In genomic region chr17:26512961-26513360, GRCm38 (mm10) we compare ENCODE assay signal across 12 mouse cellular contexts. TPM values are rescaled to one million over a fixed set of nuclear protein-coding genes. Genes with fewer than 3 reads are reported as not detected.
A peak's percentile ranks its signal among the peaks of the same experiment; 100 is the strongest.
DNase-seq lines count a peak whose midpoint lies in the region; ATAC-seq and TF ChIP-seq lines count a peak whose summit lies in the region.
"Had no signal": no experiment of that assay in that cellular context is flagged by ENCODE, and none has a peak within 500 bp of the region (broad histone marks: within the 10 kb centered on the region; RNA-seq: fewer than 3 reads in every experiment).

No protein-coding gene starts in this region.

- no peaks in the 10 kb centered on the region for H3K27me3 ChIP-seq in intestine, embryonic 16.5 days (replicated peaks; ENCODE audit: control insufficient read depth, insufficient read depth, low read length)
- H3K27me3 ChIP-seq in intestine, embryonic 15.5 days (replicated peaks), result no peaks in the 10 kb centered on the region
- H3K27me3 ChIP-seq in MEL (ENCODE audit: control insufficient read depth in 1 of 2, insufficient read depth in 2 of 2, low read length in 2 of 2), result no peaks in the 10 kb centered on the region
- no peaks in the 10 kb centered on the region for H3K27me3 ChIP-seq in liver, embryonic 12.5 days (replicated peaks)
- H3K27me3 ChIP-seq: embryonic facial prominence, embryonic 12.5 days; forebrain, embryonic 15.5 days had no signal

- DNase-seq in MEL (ENCODE audit: low read depth, low spot score), result peak; percentile 33
- no peak for DNase-seq in urinary bladder, adult 2 months (ENCODE audit: low spot score)
- no peak for DNase-seq in ovary, postnatal 14 days (ENCODE audit: low spot score)
- no peak for DNase-seq in kidney, postnatal 14 days
- DNase-seq: cerebellum, postnatal 25 days had no signal

- H3K36me3 ChIP-seq in intestine, embryonic 16.5 days (ENCODE audit: control insufficient read depth, insufficient read depth, low read length), result no peaks in the 10 kb centered on the region
- H3K36me3 ChIP-seq in intestine, embryonic 15.5 days, result no peaks in the 10 kb centered on the region
- H3K36me3 ChIP-seq in MEL (ENCODE audit: control insufficient read depth in 1 of 2, insufficient read depth in 2 of 2, low read length in 2 of 2), result peaks cover 0 to 31% of the 10 kb centered on the region in 2 experiments; a peak in 2 of 4 replicates
- no peaks in the 10 kb centered on the region for H3K36me3 ChIP-seq in liver, embryonic 12.5 days
- H3K36me3 ChIP-seq: embryonic facial prominence, embryonic 12.5 days; forebrain, embryonic 15.5 days had no signal

- H3K4me3 ChIP-seq in intestine, embryonic 16.5 days (ENCODE audit: low read length), result no peak overlapping the region
- no peak overlapping the region for H3K4me3 ChIP-seq in intestine, embryonic 15.5 days (replicated peaks)
- no peak overlapping the region for H3K4me3 ChIP-seq in MEL (ENCODE audit: control insufficient read depth in 1 of 2, insufficient read depth in 1 of 2, low read depth in 2 of 2, low read length in 2 of 2)
- H3K4me3 ChIP-seq in bone marrow macrophage, adult 2 months (ENCODE audit: insufficient read depth, low read length), result no peak overlapping the region
- no peak overlapping the region for H3K4me3 ChIP-seq in liver, embryonic 12.5 days
- H3K4me3 ChIP-seq: embryonic facial prominence, embryonic 12.5 days; forebrain, embryonic 15.5 days had no signal

- H3K9ac ChIP-seq in intestine, embryonic 16.5 days (ENCODE audit: low read depth, low read length), result no peak overlapping the region
- H3K9ac ChIP-seq in intestine, embryonic 15.5 days, result no peak overlapping the region
- H3K9ac ChIP-seq in MEL (ENCODE audit: control insufficient read depth, low read depth, low read length, poor library complexity, severe bottlenecking), result no peak overlapping the region
- H3K9ac ChIP-seq in liver, embryonic 12.5 days, result peak overlapping the region; percentile 68
- H3K9ac ChIP-seq: embryonic facial prominence, embryonic 12.5 days; forebrain, embryonic 15.5 days had no signal

- 69% methylated on average over 7 of the region's 7 CpGs for WGBS in intestine, embryonic 16.5 days
- 67% methylated on average over 7 of the region's 7 CpGs for WGBS in intestine, embryonic 15.5 days
- WGBS in liver, embryonic 12.5 days (ENCODE audit: insufficient replicate concordance), result 62% methylated on average over 7 of the region's 7 CpGs

- peak overlapping the region; percentile 11; the same call in 1 of the 2 replicates for H3K27ac ChIP-seq in intestine, embryonic 16.5 days (ENCODE audit: low read length)
- no peak overlapping the region for H3K27ac ChIP-seq in intestine, embryonic 15.5 days
- H3K27ac ChIP-seq in MEL (ENCODE audit: control insufficient read depth, low read depth, low read length), result peak overlapping the region; percentile 81
- H3K27ac ChIP-seq in bone marrow macrophage, adult 2 months (ENCODE audit: insufficient read depth, low read depth, low read length), result peak overlapping the region; percentile 57
- peak overlapping the region; percentile 99 for H3K27ac ChIP-seq in liver, embryonic 12.5 days
- H3K27ac ChIP-seq: embryonic facial prominence, embryonic 12.5 days; forebrain, embryonic 15.5 days had no signal

- H3K9me3 ChIP-seq in intestine, embryonic 16.5 days (ENCODE audit: control insufficient read depth, low read length), result no peaks in the 10 kb centered on the region
- no peaks in the 10 kb centered on the region for H3K9me3 ChIP-seq in intestine, embryonic 15.5 days
- no peaks in the 10 kb centered on the region for H3K9me3 ChIP-seq in MEL (replicated peaks; ENCODE audit: insufficient read depth, low read length)
- no peaks in the 10 kb centered on the region for H3K9me3 ChIP-seq in liver, embryonic 12.5 days (replicated peaks)
- H3K9me3 ChIP-seq: embryonic facial prominence, embryonic 12.5 days; forebrain, embryonic 15.5 days had no signal

- no peak overlapping the region for H3K4me2 ChIP-seq in intestine, embryonic 16.5 days (ENCODE audit: low read depth, low read length)
- no peak overlapping the region for H3K4me2 ChIP-seq in intestine, embryonic 15.5 days (replicated peaks)
- no peak overlapping the region for H3K4me2 ChIP-seq in liver, embryonic 12.5 days
- H3K4me2 ChIP-seq: embryonic facial prominence, embryonic 12.5 days; forebrain, embryonic 15.5 days had no signal

- H3K4me1 ChIP-seq in intestine, embryonic 16.5 days (ENCODE audit: control insufficient read depth, insufficient read depth, low read length), result peaks cover 22% of the 10 kb centered on the region; the same call in 1 of the 2 replicates
- peaks cover 15% of the 10 kb centered on the region for H3K4me1 ChIP-seq in intestine, embryonic 15.5 days (replicated peaks)
- H3K4me1 ChIP-seq in MEL (ENCODE audit: control insufficient read depth in 1 of 2, insufficient read depth in 2 of 2, low read length in 2 of 2), result peaks cover 18 to 55% of the 10 kb centered on the region in 2 experiments
- peaks cover 60% of the 10 kb centered on the region for H3K4me1 ChIP-seq in bone marrow macrophage, adult 2 months (ENCODE audit: control insufficient read depth, insufficient read depth, low read length)
- peaks cover 81% of the 10 kb centered on the region for H3K4me1 ChIP-seq in liver, embryonic 12.5 days

- TF ChIP-seq RAD21 in MEL (IDR thresholded peaks at IDR 0.05; ENCODE audit: low read depth, low read length), result no peak

- peaks cover 5% of the 10 kb centered on the region for H3K79me2 ChIP-seq in MEL (ENCODE audit: control insufficient read depth, insufficient read depth, low read length, poor library complexity)

- no peak for ATAC-seq in intestine, embryonic 16.5 days
- no peak for ATAC-seq in intestine, embryonic 15.5 days
- ATAC-seq in liver, embryonic 12.5 days, result no peak
- ATAC-seq: forebrain, embryonic 15.5 days; intestine, postnatal 0 days had no signal

- TF ChIP-seq CTCF in MEL (IDR thresholded peaks at IDR 0.05 in 2 of 3, conservative IDR thresholded peaks at IDR 0.05 in 1 of 3; ENCODE audit: control insufficient read depth in 1 of 3, insufficient read depth in 1 of 3, low read depth in 2 of 3, low read length in 3 of 3, poor library complexity in 1 of 3, severe bottlenecking in 1 of 3), result no peak
- no peak for TF ChIP-seq CTCF in bone marrow macrophage, adult 2 months (IDR thresholded peaks at IDR 0.05; ENCODE audit: low read depth, low read length)

- no peak for TF ChIP-seq POLR2A in MEL (IDR thresholded peaks at IDR 0.05; ENCODE audit: control insufficient read depth in 1 of 2, insufficient read depth in 1 of 2, low read depth in 1 of 2, low read length in 2 of 2, poor library complexity in 1 of 2)
- TF ChIP-seq POLR2A in bone marrow macrophage, adult 2 months (IDR thresholded peaks at IDR 0.05; ENCODE audit: borderline replicate concordance, low read depth, low read length), result no peak

- TF ChIP-seq EP300 in MEL (IDR thresholded peaks at IDR 0.05; ENCODE audit: low read depth in 1 of 2, low read length in 2 of 2), result no peak

TF ChIP-seq in MEL, 35 proteins besides CTCF, POLR2A, EP300 and RAD21:
- TF ChIP-seq TCF12 (IDR thresholded peaks at IDR 0.05; ENCODE audit: low read depth, low read length) (no peak), USF1 (IDR thresholded peaks at IDR 0.05; ENCODE audit: low read depth, low read length) (no peak), MAZ (IDR thresholded peaks at IDR 0.05; ENCODE audit: low read depth, low read length) (no peak), TBP (IDR thresholded peaks at IDR 0.05; ENCODE audit: low read depth, low read length) (no peak), CHD2 (IDR thresholded peaks at IDR 0.05; ENCODE audit: low read length) (no peak), BHLHE40 (IDR thresholded peaks at IDR 0.05; ENCODE audit: borderline replicate concordance, low read depth, low read length) (no peak), SIN3A (IDR thresholded peaks at IDR 0.05; ENCODE audit: low read length) (no peak), GABPA (IDR thresholded peaks at IDR 0.05; ENCODE audit: low read depth, low read length) (no peak), GATA1 (IDR thresholded peaks at IDR 0.05; ENCODE audit: low read depth, low read length) (no peak), SMC3 (IDR thresholded peaks at IDR 0.05; ENCODE audit: low read depth, low read length) (no peak), MYB (IDR thresholded peaks at IDR 0.05; ENCODE audit: low read depth, low read length) (no peak), POLR2AphosphoS2 (IDR thresholded peaks at IDR 0.05; ENCODE audit: low read length) (no peak), POLR2AphosphoS5 (IDR thresholded peaks at IDR 0.05; ENCODE audit: borderline replicate concordance, low read depth, low read length) (no peak), MXI1 (IDR thresholded peaks at IDR 0.05; ENCODE audit: low read depth, low read length) (no peak), MAFK (IDR thresholded peaks at IDR 0.05; ENCODE audit: borderline replicate concordance, low read depth, low read length) (no peak)

RNA-seq across cellular contexts. Expression of gene Ergic1, which starts 48.3 kb away (rescaled TPM):
- 88.6 and 91.2 TPM in 2 replicates for polyA plus RNA-seq in intestine, embryonic 16.5 days (2015; fragmentation: Nextera tagmentation; extraction: Ambion mirVana)
- polyA plus RNA-seq in intestine, embryonic 15.5 days (2015; fragmentation: Nextera tagmentation; extraction: Ambion mirVana), result 97.0 and 100 TPM in 2 replicates
- total RNA-seq in MEL (2012; rRNA removed), result 73.8 and 78.5 TPM in 2 replicates
- 100 to 1,000 TPM in 1 of 2 experiments, 10 to 100 TPM in 1; 95.6 to 730 TPM for polyA plus RNA-seq in MEL (2012; ENCODE audit: insufficient read depth in 1 of 2, insufficient read length in 2 of 2, low read depth in 1 of 2, low replicate concordance in 2 of 2, missing spikeins in 1 of 2)
- polyA plus RNA-seq in bone marrow macrophage, adult 2 months (2012; ENCODE audit: insufficient read depth, insufficient read length, missing spikeins), result 30.6 and 37.2 TPM in 2 replicates
- polyA plus RNA-seq in liver, embryonic 12.5 days (2016; fragmentation: Nextera tagmentation; extraction: Ambion mirVana), result 44.6 and 45.7 TPM in 2 replicates
- 152 and 155 TPM in 2 replicates for polyA plus RNA-seq in urinary bladder, adult 2 months (2012; rRNA removed)

RNA-seq across cellular contexts. Expression of gene Dusp1, which starts 49.0 kb away (rescaled TPM):
- 12.2 and 14.4 TPM in 2 replicates for polyA plus RNA-seq in intestine, embryonic 16.5 days (2015; fragmentation: Nextera tagmentation; extraction: Ambion mirVana)
- polyA plus RNA-seq in intestine, embryonic 15.5 days (2015; fragmentation: Nextera tagmentation; extraction: Ambion mirVana), result 14.3 and 15.1 TPM in 2 replicates
- 0.96 and 1.0 TPM in 2 replicates for total RNA-seq in MEL (2012; rRNA removed)
- polyA plus RNA-seq in MEL (2012; ENCODE audit: insufficient read depth in 1 of 2, insufficient read length in 2 of 2, low read depth in 1 of 2, low replicate concordance in 2 of 2, missing spikeins in 1 of 2), result 1 to 10 TPM in 1 of 2 experiments, not detected in 1; 5.0 TPM
- polyA plus RNA-seq in bone marrow macrophage, adult 2 months (2012; ENCODE audit: insufficient read depth, insufficient read length, missing spikeins), result 25.8 and 32.2 TPM in 2 replicates
- polyA plus RNA-seq in liver, embryonic 12.5 days (2016; fragmentation: Nextera tagmentation; extraction: Ambion mirVana), result 28.6 and 28.7 TPM in 2 replicates
- polyA plus RNA-seq in urinary bladder, adult 2 months (2012; rRNA removed), result 67.4 and 75.0 TPM in 2 replicates
